Mouse (Mus musculus): ENCODE results near the gene Fam208b. TPM values are rescaled to one million over a fixed set of nuclear protein-coding genes. Genes with fewer than 3 reads are reported as not detected.

Gene Fam208b
- 82.4 and 83.3 TPM in 2 replicates for total RNA-seq (2017)

GRCm38 (mm10) chr13:3610795-3611438, at the start of gene Fam208b:
TSS of gene Fam208b (minus strand) at chr13:3611108.
- peak; percentile 94 for ATAC-seq (ENCODE audit: extremely low read depth, insufficient number of reproducible peaks, low FRiP score, poor library complexity, severe bottlenecking)

- ATAC-seq (ENCODE audit: extremely low read depth, insufficient number of reproducible peaks, low FRiP score, poor library complexity, severe bottlenecking) = no peak
Observed at GRCm38 (mm10) chr13:3659163-3660160, 48.6 kb upstream of the Fam208b start.

- ATAC-seq (ENCODE audit: extremely low read depth, insufficient number of reproducible peaks, low FRiP score, poor library complexity, severe bottlenecking) = no peak
Observed at GRCm38 (mm10) chr13:3654432-3654831, 43.5 kb upstream of the Fam208b start.

DNA sequence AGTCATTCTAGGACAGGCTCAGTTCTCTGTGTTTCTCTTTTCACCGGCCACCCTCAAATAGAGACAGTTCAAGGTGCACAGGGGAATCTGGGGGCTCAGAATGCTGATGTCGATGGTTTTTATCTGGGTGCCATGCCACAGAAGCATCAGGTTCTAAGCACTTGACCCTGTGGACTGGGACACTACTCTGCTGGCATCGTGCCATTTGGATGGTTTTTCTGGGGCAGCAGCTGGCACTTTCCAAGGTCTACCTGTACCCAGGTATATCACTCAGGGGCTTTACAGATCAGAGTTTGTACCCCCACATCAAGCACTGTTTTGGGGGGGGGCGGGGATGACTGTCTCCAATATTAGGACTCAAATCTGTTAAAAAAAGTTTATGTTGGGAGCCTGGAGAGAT, 39.7 kb upstream of the Fam208b start:
- ATAC-seq (ENCODE audit: extremely low read depth, insufficient number of reproducible peaks, low FRiP score, poor library complexity, severe bottlenecking) = no peak

DNA sequence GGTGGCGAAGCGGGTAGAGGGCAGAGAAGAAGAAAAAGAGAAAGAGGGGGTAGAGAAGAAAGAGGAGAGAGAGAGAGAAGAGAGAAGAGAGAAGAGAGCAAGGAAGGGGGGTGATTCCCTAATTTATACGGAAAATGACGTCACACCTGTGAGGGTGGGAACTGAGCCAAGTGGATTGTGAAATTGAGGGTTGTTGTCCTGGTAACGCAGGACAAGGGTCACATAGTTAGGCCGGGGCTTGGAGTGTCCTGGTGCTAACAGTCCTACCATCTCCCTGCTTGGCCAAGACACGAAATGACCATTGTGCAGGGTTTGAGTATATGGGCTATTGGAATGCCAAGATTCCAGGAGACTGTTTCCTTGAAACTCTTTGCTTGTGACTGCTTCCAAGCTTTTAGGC, 35.7 kb upstream of the Fam208b start:
- no peak for ATAC-seq (ENCODE audit: extremely low read depth, insufficient number of reproducible peaks, low FRiP score, poor library complexity, severe bottlenecking)

GRCm38 (mm10) chr13:3645919-3646318, 35.0 kb upstream of the Fam208b start:
- ATAC-seq (ENCODE audit: extremely low read depth, insufficient number of reproducible peaks, low FRiP score, poor library complexity, severe bottlenecking) = no peak

GRCm38 (mm10) chr13:3644871-3645270, 34.0 kb upstream of the Fam208b start:
- ATAC-seq (ENCODE audit: extremely low read depth, insufficient number of reproducible peaks, low FRiP score, poor library complexity, severe bottlenecking) = no peak

- no peak for ATAC-seq (ENCODE audit: extremely low read depth, insufficient number of reproducible peaks, low FRiP score, poor library complexity, severe bottlenecking)
Observed at GRCm38 (mm10) chr13:3642538-3642937, 31.6 kb upstream of the Fam208b start.

GRCm38 (mm10) chr13:3642049-3642448, 31.1 kb upstream of the Fam208b start:
- ATAC-seq (ENCODE audit: extremely low read depth, insufficient number of reproducible peaks, low FRiP score, poor library complexity, severe bottlenecking) = peak; percentile 78; the same call in 1 of the 2 replicates

DNA sequence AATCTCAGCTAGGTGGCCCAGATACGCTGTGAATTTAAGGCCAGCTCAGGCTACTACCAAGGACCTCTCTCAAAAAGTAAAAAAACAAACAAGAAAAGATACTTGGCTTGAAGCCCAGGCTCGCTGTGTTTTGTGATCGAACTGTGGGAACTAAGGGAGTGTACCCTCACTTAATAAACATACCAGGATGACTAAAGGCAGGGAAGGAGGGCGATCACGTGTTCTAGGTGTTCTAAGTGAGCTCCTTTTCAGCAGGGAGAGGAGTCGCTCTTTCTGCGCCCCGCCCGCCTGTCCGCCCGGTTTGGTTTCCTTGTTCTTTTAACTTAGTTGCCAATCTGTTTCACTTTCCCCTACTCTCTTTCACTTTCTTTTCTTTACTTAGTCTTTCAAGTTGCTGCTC, 25.9 kb upstream of the Fam208b start:
- ATAC-seq (ENCODE audit: extremely low read depth, insufficient number of reproducible peaks, low FRiP score, poor library complexity, severe bottlenecking) = peak; percentile 70

- ATAC-seq (ENCODE audit: extremely low read depth, insufficient number of reproducible peaks, low FRiP score, poor library complexity, severe bottlenecking) = no peak
Observed at GRCm38 (mm10) chr13:3635076-3635475, 24.2 kb upstream of the Fam208b start.

DNA sequence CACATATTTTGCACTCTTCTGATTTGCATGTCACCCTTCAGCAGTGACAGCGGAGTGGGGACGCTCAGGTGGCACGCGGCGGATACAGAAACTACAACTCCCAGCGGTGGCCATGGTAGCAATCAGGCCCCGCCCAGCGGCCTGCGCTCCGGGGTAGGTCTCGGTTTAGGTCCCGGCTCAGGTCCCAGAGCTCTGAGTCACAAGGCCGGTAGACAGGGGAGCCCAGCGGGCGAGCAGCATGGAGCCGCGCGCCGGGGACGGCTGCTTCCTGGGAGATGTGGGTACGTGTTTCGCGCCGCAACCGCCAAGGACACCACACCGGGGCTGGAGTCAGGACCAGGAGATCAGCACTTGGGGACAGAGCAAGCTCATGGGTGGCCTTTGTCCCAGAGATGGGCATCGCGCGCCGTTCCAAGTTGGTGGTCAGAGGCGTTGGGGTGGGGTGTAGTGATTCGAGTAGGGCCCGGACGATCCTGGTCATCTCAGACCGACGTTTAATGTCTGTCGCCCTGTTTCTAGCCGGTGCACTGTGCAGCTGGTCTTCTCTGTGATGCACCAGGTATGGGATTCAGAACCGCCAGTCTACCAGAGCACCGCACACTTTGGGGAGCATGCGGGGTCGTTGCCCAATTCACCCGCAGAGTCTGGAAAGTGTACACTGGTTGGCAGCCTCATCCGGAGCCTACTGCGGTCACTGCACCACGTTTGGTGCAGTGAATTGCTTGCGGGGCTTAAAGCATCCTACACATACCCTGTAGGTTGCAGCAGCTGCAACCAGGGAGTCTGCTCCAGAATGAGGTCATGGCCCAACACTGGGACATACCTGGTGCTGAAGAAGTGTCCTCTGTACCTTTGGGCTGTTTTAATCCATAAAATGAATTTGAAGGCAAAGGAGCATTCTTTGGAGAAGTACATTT, 23.2 kb upstream of the Fam208b start, which contains the start of gene Asb13:
Gene Asb13 (plus strand): TSS at position 138 of the 917 bp plus-strand sequence.
- ATAC-seq (ENCODE audit: extremely low read depth, insufficient number of reproducible peaks, low FRiP score, poor library complexity, severe bottlenecking) = peak; percentile 96

- no peak for ATAC-seq (ENCODE audit: extremely low read depth, insufficient number of reproducible peaks, low FRiP score, poor library complexity, severe bottlenecking)
Observed at GRCm38 (mm10) chr13:3633131-3633530, 22.2 kb upstream of the Fam208b start.

- ATAC-seq (ENCODE audit: extremely low read depth, insufficient number of reproducible peaks, low FRiP score, poor library complexity, severe bottlenecking) = no peak
Observed at GRCm38 (mm10) chr13:3632551-3632950, 21.6 kb upstream of the Fam208b start.

- ATAC-seq (ENCODE audit: extremely low read depth, insufficient number of reproducible peaks, low FRiP score, poor library complexity, severe bottlenecking) = no peak
Observed at GRCm38 (mm10) chr13:3628102-3628501, 17.2 kb upstream of the Fam208b start.

GRCm38 (mm10) chr13:3627139-3627538, 16.2 kb upstream of the Fam208b start:
- no peak for ATAC-seq (ENCODE audit: extremely low read depth, insufficient number of reproducible peaks, low FRiP score, poor library complexity, severe bottlenecking)

GRCm38 (mm10) chr13:3610118-3610794, 652 bp downstream of the Fam208b start:
- ATAC-seq (ENCODE audit: extremely low read depth, insufficient number of reproducible peaks, low FRiP score, poor library complexity, severe bottlenecking) = no peak; the same call in 1 of the 2 replicates

- ATAC-seq (ENCODE audit: extremely low read depth, insufficient number of reproducible peaks, low FRiP score, poor library complexity, severe bottlenecking) = no peak
Observed at GRCm38 (mm10) chr13:3609780-3610117, 1.2 kb downstream of the Fam208b start.

Data from neutrophil, adult 5-6 weeks (primary cell).